Mouse (Mus musculus): ENCODE data around the gene Cfap61.

Gene Cfap61

GRCm38 (mm10) chr2:146257037-146257436, 322.5 kb downstream of the Cfap61 start:
- DNase-seq (ENCODE audit: low read depth, low spot score) = no peak

- DNase-seq (ENCODE audit: low read depth, low spot score) = no peak
These were observed 323.0 kb downstream of the Cfap61 start for GRCm38 (mm10) chr2:146257609-146258008.

- DNase-seq (ENCODE audit: low read depth, low spot score) = peak; percentile 13
These were observed 324.3 kb downstream of the Cfap61 start for GRCm38 (mm10) chr2:146258736-146259469.

GRCm38 (mm10) chr2:146259787-146260560, 325.4 kb downstream of the Cfap61 start:
- DNase-seq (ENCODE audit: low read depth, low spot score) = no peak

GRCm38 (mm10) chr2:146261146-146261545, 326.6 kb downstream of the Cfap61 start:
- no peak for DNase-seq (ENCODE audit: low read depth, low spot score)

- DNase-seq (ENCODE audit: low read depth, low spot score) = no peak
These were observed 327.6 kb downstream of the Cfap61 start for GRCm38 (mm10) chr2:146262215-146262614.

GRCm38 (mm10) chr2:146262966-146263365, 328.4 kb downstream of the Cfap61 start:
- no peak for DNase-seq (ENCODE audit: low read depth, low spot score)

All from R1 (cell line).